Mouse (Mus musculus) cerebral cortex, adult 2 months (tissue): ENCODE results near the gene Vps53.

ENCODE experiments used
- WGBS: fragments of 180-500 bp; shearing (Covaris S2); methylation state at CpG from one replicate; pipeline ENCODE4 v1.1.7; 2018; 5-methylcytosine and 5-hydroxymethylcytosine counted together

Gene Vps53

DNA sequence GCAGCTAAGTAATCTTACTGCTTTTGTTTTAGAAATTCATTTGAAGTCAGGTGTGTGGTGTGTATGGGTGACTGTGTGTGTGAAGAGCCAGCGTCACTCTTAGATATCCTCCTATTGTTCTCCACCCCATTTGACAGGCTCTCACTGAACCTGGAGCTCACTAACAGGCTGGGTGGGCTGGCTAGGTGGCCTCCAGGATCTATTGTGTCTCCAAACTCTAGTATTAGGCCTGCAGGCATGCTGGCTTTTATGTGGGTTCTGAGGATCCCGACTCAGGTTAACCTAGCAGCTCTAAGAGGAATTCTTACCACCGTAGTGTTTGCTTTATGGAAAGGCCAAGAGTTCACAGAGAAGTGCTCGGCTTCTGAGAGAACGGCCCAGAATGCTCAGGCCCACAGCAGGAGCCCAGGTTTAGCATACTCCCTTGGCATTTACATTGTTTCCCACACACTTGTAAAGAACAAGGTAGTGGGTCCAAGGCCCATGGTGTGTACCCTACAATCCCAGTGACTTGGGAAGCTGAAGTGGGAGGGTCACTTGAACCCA lies 128.4 kb downstream of the Vps53 start:
- 65% methylated on average over 5 of the region's 5 CpGs for WGBS

DNA sequence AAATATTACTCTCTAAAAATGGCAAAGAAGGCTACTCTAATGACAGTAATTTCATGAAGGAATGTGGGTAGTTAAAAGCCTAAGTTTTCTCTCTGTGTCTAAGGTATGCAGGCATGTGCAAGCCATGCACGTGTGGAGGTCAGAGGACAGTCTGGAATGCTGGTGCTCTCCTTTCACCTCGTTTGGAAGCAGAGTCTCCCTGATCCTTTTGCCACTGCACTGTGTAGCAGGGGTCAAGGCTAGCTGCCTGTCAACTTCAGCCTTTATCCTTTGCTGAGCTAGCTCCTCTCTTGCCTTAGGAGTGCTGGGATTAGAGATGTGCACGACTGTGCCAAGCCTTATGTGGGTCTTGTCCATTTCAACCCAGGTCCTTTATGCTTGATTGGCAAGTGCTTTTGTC lies 128.9 kb downstream of the Vps53 start:
- 66% methylated on average over 3 of the region's 3 CpGs for WGBS

DNA sequence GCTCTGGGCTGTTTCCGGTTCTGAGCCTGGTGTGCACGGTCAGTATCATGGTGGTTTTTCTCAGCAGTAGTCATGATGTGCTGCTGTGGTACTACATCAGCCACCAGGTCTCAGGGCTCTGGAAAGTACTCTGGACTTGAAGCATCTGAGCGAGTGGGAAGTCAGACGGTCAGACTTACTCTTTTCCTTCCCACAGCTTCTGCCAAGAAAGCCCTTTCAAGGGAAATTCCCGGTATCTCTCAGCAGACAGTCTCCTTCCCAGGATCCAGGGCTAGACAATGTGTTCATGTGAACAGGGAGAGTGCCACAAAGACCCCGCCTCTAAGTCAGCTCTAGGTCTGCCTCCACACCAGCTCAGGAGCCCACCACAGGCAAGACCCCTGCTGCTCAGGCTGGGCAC lies 134.1 kb downstream of the Vps53 start:
- WGBS, result 69% methylated on average over 6 of the region's 6 CpGs

DNA sequence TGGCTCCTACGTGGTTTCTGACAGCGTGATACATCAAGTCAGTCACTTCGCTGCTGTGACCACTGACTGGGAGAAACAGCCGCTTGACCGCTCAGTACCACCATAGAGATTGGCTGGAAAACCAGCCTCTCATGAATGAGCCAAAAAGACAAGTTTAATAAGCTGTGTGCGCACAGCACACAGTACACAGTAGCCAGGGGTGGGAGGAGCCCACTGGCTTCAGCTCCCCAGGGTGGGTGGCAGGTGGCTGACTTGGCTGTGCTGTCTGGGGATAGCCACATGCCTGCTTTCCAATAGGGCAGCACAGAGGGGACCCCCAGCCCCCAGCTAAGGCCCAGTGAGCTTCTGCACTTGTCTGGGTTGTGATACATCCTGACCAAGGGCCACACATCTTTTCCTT lies 135.0 kb downstream of the Vps53 start:
- 65% methylated on average over 6 of the region's 6 CpGs for WGBS

DNA sequence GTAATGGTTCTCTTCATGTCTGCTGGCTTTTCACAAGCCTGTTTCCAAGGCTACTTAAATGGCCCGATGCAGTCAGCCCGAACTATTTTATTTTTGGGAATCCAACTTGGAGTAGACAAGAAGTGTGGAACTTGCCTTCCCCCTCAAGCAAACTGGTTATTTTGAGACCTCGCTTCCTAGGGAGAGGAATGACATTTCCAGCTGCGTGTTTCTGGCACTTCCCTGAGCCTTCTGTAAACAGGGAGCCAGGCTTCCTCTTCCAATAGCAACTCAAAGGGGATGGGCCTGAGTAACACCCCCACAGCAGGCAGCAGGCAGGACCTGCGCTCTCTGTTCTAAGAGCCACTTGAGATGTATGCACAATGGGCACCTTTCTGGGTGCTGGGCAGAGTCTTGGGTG lies 136.6 kb downstream of the Vps53 start:
- 15% methylated on average over 5 of the region's 5 CpGs for WGBS

DNA sequence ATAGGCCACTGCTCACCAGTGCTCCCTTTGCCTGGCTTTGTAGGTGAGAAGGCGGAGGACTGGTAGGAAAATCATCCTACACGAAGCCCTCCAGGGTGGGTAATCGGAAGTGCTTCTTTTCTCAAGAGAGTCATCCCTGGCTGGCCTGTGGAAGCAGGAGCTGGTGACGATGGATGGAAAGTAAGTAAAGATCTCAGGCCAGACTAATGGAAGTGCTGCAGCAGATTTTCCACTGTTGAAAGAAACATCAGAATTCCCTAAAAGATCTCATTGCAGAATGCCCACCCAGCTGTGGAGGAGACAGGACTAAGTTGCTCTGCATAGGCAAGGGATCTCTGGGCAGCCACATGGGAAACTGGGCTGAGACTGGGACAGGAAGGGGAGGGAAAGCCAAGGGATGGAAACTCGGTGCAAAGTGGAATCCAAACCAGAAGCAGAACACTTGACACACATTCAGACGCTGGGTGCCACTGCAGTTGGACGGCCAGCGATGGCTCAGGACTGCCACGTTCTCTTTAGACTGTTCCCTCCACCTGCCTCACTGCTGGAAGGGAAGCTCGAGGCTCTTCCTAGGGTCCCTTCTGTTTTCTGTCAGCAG lies 137.3 kb downstream of the Vps53 start:
- 51% methylated on average over 10 of the region's 10 CpGs for WGBS

DNA sequence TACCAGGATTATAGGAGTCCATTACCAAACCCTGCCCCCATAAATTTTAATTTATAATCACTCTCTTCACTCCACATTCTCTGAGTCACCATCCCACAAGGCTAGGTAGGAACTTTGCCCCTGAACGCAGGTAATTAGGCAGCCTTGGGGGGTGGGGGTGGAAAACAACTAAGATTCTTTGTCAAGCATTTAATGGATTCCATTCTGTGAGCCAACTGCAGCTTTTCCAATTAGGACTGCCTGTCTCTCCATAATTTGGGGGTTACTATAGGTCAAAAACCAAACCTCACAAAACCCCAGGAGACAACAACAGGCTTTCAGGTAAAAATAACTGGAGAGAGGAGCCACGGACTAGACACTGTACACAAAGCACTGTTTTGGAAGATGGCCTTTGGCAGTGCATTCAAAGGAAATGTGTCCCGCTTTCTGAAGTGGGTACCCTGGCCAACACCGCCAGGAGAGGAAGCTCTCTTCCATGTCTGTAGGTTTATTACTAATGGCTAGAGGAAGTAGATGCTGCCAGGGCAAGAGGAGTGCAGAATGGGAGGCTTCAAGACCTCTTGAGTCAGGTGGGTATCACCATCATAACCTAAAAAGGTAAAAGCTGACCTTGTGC lies 138.6 kb downstream of the Vps53 start:
- 65% methylated on average over 4 of the region's 4 CpGs for WGBS

DNA sequence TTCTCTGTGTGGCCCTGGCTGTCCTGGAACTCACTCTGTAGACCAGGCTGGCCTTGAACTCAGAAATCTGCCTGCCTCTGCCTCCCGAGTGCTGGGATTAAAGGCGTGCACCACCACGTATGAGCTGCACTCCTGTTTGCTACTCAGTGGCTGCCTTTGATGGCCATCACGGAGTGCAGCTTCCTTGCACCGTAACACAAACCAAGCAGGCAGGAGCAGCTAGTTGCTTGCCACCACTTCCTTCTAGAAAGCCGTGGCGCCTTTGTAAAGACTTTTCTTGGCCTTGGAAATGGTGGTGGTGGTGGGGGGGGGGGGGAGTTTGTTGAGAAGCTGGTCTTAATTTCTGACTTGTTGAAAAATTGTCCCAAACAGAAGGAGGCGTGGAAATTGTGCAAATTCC lies 139.3 kb downstream of the Vps53 start:
- 83% methylated on average over 8 of the region's 8 CpGs for WGBS

DNA sequence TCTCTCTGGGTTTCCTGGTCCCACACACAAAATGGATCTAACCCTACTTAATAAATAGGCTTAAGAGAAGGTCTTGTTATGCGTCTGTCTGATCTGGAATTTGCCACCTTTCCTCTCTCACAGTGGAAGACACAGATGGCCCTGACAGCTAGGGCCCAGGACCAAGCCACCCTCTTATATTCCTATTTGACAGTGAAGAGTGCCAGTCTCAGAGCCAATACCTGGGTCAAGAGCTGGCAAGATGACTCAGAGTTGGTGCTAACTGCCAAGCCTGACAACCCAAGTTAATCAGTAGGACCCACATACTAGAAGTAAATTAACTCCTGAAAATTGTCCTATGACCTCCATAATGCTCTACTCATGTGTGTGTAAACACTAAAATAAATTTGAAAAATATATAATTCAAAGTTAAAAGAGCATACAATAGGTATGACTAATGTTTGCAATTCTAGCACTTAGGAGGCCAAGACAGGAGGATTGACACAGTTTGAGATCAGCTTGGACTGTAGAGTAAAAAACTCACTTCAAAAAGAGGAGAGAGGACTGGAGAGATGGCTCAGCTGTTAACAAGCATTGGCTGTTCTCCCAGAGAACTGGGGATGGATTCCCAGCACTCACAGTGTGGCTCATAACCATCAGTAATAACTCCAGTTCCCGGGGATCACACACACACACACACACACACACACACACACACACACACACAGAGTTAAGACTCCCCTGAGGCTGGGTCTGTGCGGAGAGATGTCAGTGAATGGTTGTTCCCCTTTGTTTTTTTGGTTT lies 140.0 kb downstream of the Vps53 start:
- WGBS, result 89% methylated on average over 3 of the region's 3 CpGs

DNA sequence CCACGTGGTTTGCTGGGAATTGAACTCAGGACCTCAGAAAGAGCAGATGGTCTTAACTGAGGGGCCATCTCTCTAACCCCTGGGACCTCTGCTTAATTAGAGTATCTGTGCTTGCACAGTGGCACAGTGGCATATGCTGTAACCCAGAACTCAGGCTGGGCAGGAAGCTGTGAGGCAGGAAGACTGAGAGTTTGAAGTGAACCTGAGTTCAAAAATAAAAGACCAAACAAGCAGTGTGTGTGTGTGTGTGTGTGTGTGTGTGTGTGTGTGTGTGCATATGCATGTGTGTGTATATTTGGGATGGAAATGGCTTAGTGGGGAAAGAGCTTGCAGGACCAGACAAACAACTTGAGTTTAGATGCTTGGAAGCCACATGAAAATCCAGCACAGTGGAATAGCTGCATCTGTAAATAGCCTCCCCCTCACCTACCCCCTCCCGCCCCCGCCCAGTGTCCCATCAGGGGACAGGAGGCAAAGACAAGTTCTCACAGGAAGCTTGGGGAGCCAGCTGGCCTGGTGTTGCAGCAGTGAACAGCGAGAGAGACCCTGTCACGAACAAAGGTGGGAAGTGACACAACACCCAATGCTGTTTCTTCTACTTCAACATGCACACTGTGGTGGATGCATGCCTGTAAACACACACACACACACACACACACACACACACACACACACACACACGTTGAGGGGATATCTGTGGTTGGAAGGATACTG lies 141.7 kb downstream of the Vps53 start:
- WGBS, result 61% methylated on average over 6 of the region's 6 CpGs

DNA sequence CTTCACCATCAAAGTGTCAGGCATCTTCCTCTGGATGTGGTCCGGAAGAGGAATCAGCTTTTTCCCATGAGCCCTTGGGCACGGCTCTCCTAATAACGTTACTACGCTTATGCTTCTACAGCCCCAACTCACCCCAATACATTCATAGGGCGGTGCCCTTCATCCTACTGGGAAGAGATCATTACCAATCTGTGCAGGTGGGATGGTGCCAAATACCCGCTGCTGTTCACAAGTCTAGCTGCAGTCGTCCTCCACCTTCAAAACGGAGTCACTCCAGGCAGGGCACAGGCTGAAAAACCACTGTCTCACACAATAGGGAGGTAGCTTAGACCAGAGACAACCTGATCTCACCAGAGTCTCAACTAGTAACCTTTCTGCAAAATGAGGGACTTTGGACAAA lies 144.3 kb downstream of the Vps53 start:
- 78% methylated on average over 8 of the region's 8 CpGs for WGBS

DNA sequence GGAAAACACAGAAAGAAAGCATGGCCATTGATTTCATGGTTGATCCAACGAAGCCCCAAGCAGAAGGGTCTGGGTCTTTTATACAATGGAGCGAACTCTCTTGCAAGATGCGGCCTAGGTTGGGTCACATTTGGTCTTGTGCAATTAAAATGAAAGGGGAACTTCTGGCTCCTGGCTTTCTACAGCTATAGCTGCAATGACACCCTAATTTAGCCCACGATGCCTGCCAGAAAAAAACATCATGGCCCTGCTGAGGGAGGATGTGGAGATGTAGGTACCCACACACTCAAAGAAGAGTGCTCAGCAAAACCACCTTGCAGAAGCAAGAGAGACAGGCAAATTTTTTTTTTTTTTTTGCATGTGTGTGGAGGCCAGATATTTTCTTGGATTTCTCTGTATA lies 145.6 kb downstream of the Vps53 start:
- 71% methylated on average over 4 of the region's 4 CpGs for WGBS

DNA sequence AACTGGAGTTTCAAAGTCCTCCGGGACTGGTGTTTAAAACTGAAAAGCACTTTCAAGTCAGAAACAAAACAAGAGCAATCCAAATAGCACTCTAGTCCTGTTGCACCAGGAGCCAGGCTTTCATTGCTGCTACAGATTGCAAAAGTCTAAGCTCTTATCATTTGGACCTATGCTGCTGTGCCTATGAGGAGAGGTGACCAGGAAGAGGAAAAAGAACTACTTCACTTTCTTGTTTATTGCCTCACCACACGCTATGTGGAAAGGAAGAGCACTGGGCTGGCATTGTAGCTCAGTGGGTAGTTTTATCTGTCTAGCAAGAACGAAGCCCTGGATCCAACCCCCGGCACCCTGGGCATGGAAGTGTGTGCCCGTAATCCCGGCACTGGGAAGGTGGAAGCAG lies 146.1 kb downstream of the Vps53 start:
- 72% methylated on average over 6 of the region's 6 CpGs for WGBS

DNA sequence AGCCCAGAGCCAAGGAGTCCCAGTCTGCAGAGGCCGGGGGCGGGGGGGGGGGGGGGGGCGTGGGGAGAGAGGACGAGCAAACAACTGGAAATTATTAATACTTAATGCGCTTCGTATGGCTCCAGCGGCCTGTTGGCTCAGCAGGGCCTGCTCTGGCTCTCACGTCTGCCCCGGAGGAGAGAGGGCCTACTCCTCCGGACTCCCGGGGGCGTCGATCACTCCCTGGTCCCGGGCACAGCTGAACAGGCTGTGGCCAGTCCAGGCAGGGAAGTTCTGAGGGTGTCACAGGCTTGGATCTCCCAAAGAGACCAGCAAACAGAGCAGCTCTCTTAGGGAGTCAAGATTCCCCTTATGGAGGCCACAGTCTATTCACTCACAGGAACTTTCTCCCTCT lies 151.4 kb downstream of the Vps53 start:
- WGBS, result 16% methylated on average over 12 of the region's 14 CpGs

DNA sequence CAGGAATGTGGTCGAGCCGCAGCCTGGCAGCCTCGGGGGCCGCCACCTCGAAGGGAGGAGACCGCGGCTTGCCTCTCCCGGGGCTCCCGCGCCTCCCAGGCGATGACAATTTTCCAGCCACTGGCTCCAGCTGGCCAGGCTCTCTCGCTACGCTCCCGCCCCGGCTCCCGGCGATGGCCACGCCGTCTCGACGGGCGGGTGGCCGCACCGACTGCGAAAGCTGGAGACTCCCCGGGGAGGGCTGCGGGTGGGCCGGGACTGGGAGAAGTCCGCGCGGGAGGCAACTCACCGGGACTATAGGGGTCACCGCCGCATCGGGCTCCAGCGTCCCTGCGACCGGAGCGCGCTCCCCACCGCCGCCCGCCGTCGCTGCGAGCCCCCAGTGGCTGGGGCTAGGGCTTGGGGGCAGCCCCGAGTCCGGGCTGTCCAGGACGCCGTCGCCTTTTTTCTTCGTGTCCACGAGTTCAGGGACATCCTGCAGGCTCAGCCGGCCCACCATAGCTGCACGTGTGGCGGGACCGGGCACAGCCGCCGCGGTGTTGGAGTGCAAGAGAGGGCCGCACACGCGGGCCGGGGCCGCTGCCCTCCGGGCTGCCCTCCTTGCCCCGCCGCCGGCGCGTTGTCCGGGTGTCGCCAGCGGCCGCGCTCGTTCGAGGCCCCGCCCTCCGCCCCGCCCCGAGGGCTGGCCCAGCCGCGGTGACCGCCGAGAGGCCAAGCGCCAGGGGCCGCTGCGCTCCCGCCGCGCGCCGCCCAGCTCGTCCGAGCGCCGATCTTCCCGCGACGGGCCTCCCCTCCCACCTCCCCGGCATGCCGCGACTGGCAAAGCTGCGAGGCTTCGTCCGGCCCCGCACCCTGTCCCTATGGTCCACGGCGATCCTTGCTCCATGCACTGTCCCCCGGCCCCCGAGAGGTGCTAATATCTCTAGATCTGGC lies 152.0 kb downstream of the Vps53 start, which contains the start of gene Rflnb:
TSS of gene Rflnb (minus strand) at position 644 of the 933 bp plus-strand sequence.
- 1% methylated on average over 109 of the region's 112 CpGs for WGBS

DNA sequence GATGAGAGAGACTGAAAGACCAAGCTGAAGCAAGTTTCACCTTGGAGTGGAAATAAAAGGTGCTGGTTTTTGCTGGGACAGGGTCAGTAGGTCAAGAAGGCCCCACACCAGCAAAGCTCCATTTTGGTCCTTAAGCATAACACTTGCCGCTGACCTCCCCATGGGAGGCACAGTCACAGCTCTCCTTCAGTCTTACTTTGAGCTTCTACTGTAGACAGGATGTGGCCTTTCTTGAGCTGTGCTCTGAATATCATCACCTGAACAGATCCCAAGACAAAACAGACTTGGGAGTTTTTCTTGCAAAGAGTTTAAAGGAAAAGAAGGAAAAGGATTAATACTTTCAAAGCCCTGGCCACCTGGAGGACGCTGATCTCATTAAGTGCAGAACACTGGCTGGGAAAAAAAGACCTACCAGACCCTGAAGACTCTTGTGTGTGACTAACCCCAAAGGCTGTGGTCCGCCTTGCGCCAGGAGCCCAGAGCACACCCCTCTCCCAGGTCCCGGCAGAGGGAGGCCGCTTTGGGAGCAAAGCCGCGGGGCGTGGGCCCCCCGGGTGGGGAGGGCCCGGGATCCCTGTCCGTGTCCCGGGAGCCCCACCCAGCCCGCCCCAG lies 152.8 kb downstream of the Vps53 start:
- 25% methylated on average over 14 of the region's 14 CpGs for WGBS

DNA sequence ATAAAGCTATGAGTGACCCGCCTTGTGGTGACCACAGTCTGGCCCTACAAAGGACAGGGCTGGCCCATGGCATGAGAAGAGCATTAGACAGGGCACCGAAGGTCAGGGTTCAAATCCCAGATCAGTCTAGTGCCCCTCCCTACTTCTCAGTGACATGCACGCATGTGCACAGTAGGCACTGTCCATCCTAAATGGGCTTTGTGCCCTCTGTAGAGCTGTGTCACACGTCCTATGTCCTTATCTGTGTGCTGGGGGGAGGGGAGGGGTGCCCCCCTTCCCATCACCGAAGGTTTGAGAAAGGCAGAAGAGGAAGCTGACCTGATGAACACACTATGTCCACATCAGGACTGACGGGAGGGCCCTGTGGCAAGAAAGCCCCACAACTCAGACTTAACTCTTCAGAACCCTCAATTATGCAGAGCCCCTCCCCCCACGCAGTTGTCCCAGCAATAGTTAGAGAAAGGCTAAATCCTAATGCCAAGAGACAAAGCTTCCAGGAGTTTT lies 154.3 kb downstream of the Vps53 start:
- WGBS, result 76% methylated on average over 7 of the region's 7 CpGs

DNA sequence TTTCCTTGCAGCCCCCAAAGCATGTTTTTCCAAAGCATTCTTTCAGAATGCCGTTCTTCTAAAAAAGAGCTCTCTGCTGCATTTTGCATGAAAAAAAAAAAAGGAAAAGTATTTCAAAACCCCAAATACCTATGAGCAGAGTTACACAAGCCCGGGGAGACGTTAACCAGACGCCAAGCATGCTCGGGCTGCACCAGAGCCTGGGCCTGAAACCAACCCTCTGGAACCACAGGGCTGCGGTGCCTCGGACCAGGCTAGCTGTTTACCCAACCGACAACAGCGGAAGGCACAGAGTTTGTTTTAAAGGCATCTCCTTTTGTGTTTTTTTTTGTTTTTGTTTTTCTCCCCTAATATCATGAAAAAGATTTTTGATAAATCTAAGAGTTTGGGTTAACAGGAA lies 158.5 kb downstream of the Vps53 start:
- 81% methylated on average over 9 of the region's 9 CpGs for WGBS

DNA sequence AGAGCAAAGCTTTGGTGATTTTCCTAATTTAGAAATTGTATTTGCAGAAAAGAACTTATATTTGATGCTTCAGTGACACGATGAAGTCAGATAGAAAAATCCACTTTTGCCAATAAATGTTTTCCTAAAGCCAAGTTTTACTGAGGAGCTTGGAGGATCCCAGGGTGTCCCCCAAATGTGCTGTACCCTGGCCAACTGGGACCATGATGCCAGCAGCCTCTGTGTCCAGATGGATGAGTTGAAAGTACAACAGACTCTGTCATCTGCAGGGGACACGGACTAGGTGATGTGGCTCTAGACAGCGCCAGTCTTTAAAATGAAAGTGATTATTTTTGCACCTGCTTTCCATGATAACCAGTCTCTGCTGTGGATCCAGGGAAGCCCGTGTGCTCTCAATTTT lies 159.6 kb downstream of the Vps53 start:
- 70% methylated on average over 4 of the region's 4 CpGs for whole genome bisulfite sequencing

DNA sequence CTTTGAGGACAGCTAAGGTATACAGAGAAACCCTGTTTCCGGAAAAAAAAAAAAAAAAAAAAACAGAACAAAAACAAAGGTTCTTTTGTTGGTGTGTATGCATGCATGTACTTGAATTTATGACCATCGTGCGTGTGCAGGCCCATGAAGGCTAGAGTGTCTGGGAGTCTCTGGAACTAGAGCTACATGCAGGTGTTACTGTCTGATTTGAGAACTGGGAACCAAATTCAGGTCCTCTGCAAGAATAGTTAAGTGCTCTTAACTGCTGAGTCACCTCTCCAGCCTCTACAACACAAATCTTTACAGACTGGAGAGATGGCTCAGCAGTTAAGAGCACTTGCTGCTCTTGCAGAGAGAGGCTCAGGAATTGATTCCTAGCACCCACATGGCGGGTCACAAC lies 163.6 kb downstream of the Vps53 start:
- WGBS, result 75% methylated on average over 4 of the region's 4 CpGs
